12 mouse cellular contexts compared by ENCODE assay signal in genomic region chr2:38357294-38358246, GRCm38 (mm10). TPM values are rescaled to one million over a fixed set of nuclear protein-coding genes. Genes with fewer than 3 reads are reported as not detected.
A peak's percentile ranks its signal among the peaks of the same experiment; 100 is the strongest.
DNase-seq lines count a peak whose midpoint lies in the region; ATAC-seq and TF ChIP-seq lines count a peak whose summit lies in the region.
"Had no signal": no experiment of that assay in that cellular context is flagged by ENCODE, and none has a peak within 500 bp of the region (broad histone marks: within the 10 kb centered on the region; RNA-seq: fewer than 3 reads in every experiment).

No protein-coding gene starts in this region.

- TF ChIP-seq CTCF in layer of hippocampus, adult 2 months (conservative IDR thresholded peaks at IDR 0.05): no peak
- no peak for TF ChIP-seq CTCF in midbrain, postnatal 0 days (IDR thresholded peaks at IDR 0.05)

- peaks cover 26% of the 10 kb centered on the region for H3K4me1 ChIP-seq in embryonic facial prominence, embryonic 15.5 days
- H3K4me1 ChIP-seq in limb, embryonic 10.5 days: peaks cover 74% of the 10 kb centered on the region
- no peaks in the 10 kb centered on the region for H3K4me1 ChIP-seq in midbrain, postnatal 0 days (ENCODE audit: insufficient read depth, low read length)

- H3K4me2 ChIP-seq in embryonic facial prominence, embryonic 15.5 days (replicated peaks): no peak overlapping the region
- H3K4me2 ChIP-seq in midbrain, postnatal 0 days (ENCODE audit: low read depth, low read length, poor library complexity, severe bottlenecking): peak overlapping the region; percentile 72

- peaks cover 98% of the 10 kb centered on the region for H3K27me3 ChIP-seq in embryonic facial prominence, embryonic 15.5 days
- H3K27me3 ChIP-seq in limb, embryonic 10.5 days (ENCODE audit: low read depth, poor library complexity, severe bottlenecking): peaks cover 89% of the 10 kb centered on the region
- peaks cover 69% of the 10 kb centered on the region for H3K27me3 ChIP-seq in midbrain, postnatal 0 days (ENCODE audit: insufficient read depth, low read length)
- H3K27me3 ChIP-seq: CH12.LX had no signal

- no peaks in the 10 kb centered on the region for H3K9me3 ChIP-seq in embryonic facial prominence, embryonic 15.5 days (replicated peaks)
- no peaks in the 10 kb centered on the region for H3K9me3 ChIP-seq in limb, embryonic 10.5 days (replicated peaks)
- H3K9me3 ChIP-seq in midbrain, postnatal 0 days (ENCODE audit: low read length): no peaks in the 10 kb centered on the region
- H3K9me3 ChIP-seq: megakaryocyte, embryonic 14.5 days had no signal

- peak overlapping the region; percentile 82 for H3K4me3 ChIP-seq in layer of hippocampus, adult 2 months
- H3K4me3 ChIP-seq in embryonic facial prominence, embryonic 15.5 days (replicated peaks): peak overlapping the region; percentile 48
- peak overlapping the region; percentile 80 for H3K4me3 ChIP-seq in limb, embryonic 10.5 days
- H3K4me3 ChIP-seq in midbrain, postnatal 0 days (ENCODE audit: low read depth, low read length): peak overlapping the region; percentile 55

- 5% methylated on average over 35 of the region's 35 CpGs for WGBS in embryonic facial prominence, embryonic 15.5 days
- WGBS in limb, embryonic 10.5 days: 2% methylated on average over 35 of the region's 35 CpGs
- 2% methylated on average over 34 of the region's 35 CpGs for WGBS in midbrain, postnatal 0 days

- peak overlapping the region; percentile 97 for H3K27ac ChIP-seq in layer of hippocampus, adult 2 months
- no peak overlapping the region for H3K27ac ChIP-seq in embryonic facial prominence, embryonic 15.5 days (replicated peaks)
- H3K27ac ChIP-seq in limb, embryonic 10.5 days: peak overlapping the region; percentile 97
- peak overlapping the region; percentile 66 for H3K27ac ChIP-seq in midbrain, postnatal 0 days (ENCODE audit: low read depth, low read length)

- no peak overlapping the region for H3K9ac ChIP-seq in embryonic facial prominence, embryonic 15.5 days
- peak overlapping the region; percentile 61 for H3K9ac ChIP-seq in midbrain, postnatal 0 days (replicated peaks; ENCODE audit: low read length, poor library complexity, severe bottlenecking)

- no peaks in the 10 kb centered on the region for H3K36me3 ChIP-seq in embryonic facial prominence, embryonic 15.5 days
- H3K36me3 ChIP-seq in limb, embryonic 10.5 days: peaks cover 56% of the 10 kb centered on the region
- H3K36me3 ChIP-seq in midbrain, postnatal 0 days (ENCODE audit: insufficient read depth, low read length): no peaks in the 10 kb centered on the region

- 0 out of 2 replicates have a peak, but pooled peaks have one; percentile 41 for ATAC-seq in embryonic facial prominence, embryonic 15.5 days (ENCODE audit: insufficient number of reproducible peaks, low FRiP score, low TSS enrichment, low read depth)
- 0 out of 2 replicates have a peak, but pooled peaks have one; percentile 9 for ATAC-seq in midbrain, postnatal 0 days (ENCODE audit: low FRiP score)
- ATAC-seq in frontal cortex, adult (ENCODE audit: low TSS enrichment): no peak
- no peak for ATAC-seq in inflammation-experienced regulatory T-cells, adult 6 months

- DNase-seq in layer of hippocampus, adult 2 months (ENCODE audit: low spot score in 2 of 2): no peak
- no peak for DNase-seq in layer of hippocampus, postnatal 36 days
- peak; percentile 63 for DNase-seq in limb, embryonic 10.5 days (ENCODE audit: low spot score)
- DNase-seq in midbrain, postnatal 0 days (ENCODE audit: low spot score): no peak
- DNase-seq in adrenal gland, adult 8-10 months: no peak
- DNase-seq: cerebellum, adult 9-10 months; thymus, adult 2 months had no signal

RNA-seq across cellular contexts. Expression of gene Lhx2, which starts 18.5 kb away (rescaled TPM):
- 10 to 100 TPM; 96.6 to 99.5 TPM for total RNA-seq in layer of hippocampus, adult 2 months (2021)
- 100 to 1,000 TPM in 1 of 2 experiments, 10 to 100 TPM in 1; 94.7 to 107 TPM for total RNA-seq in layer of hippocampus, postnatal 36 days (2021)
- 17.1 and 19.6 TPM in 2 replicates for polyA plus RNA-seq in embryonic facial prominence, embryonic 15.5 days (2015; fragmentation: Nextera tagmentation; extraction: Ambion mirVana)
- polyA plus RNA-seq in limb, embryonic 10.5 days (2016; fragmentation: Nextera tagmentation; extraction: Ambion mirVana): 33.7 and 48.4 TPM in 2 replicates
- 77.5 and 90.1 TPM in 2 replicates for total RNA-seq in midbrain, postnatal 0 days (2014; rRNA removed)
- 22.1 and 23.8 TPM in 2 replicates for polyA plus RNA-seq in midbrain, postnatal 0 days (2015; fragmentation: Nextera tagmentation; extraction: Ambion mirVana)
- not detected for total RNA-seq in adrenal gland, adult 8-10 months (2022)
- polyA plus RNA-seq in inflammation-experienced regulatory T-cells, adult 6 months (2017; shearing (Covaris generic)): under 1 TPM in 1 of 3 experiments, not detected in 2; 0.13 TPM

Comparison
In these comparisons a context has a peak if more than half of its experiments do, and no peak if none do; other contexts are left out.
1. ATAC-seq: peak in embryonic facial prominence, embryonic 15.5 days (single experiment) and midbrain, postnatal 0 days (single experiment); none in frontal cortex, adult (single experiment) and inflammation-experienced regulatory T-cells, adult 6 months (single experiment).
2. RNA of gene Lhx2, which starts 18.5 kb away (total RNA-seq): 94.7 to 107 TPM in layer of hippocampus, postnatal 36 days, 96.6 to 99.5 TPM in layer of hippocampus, adult 2 months and 77.5 to 90.1 TPM in midbrain, postnatal 0 days; not detected in adrenal gland, adult 8-10 months; every median in the first group is over 10 times any median in the second.
3. Peak in every context shown above with its lines, with median percentiles within 50 percentile points of each other: H3K4me3 ChIP-seq.